Mouse (Mus musculus): ENCODE results near the gene Robo1. TPM values are rescaled to one million over a fixed set of nuclear protein-coding genes. Genes with fewer than 3 reads are reported as not detected.

Gene Robo1
- polyA plus RNA-seq, 1 experiment from 2014 or later = 100 TPM

- 21% methylated on average over 14 of the region's 14 CpGs for WGBS
- Histone ChIP-seq H3K9me3 (no peaks in the 10 kb centered on the region), H3K27me3 (no peaks in the 10 kb centered on the region), H3K9ac (replicated peaks) (no peak overlapping the region), H3K4me1 (peaks cover 40% of the 10 kb centered on the region), H3K36me3 (no peaks in the 10 kb centered on the region), H3K4me3 (no peak overlapping the region), H3K4me2 (replicated peaks) (peak overlapping the region; percentile 11; the same call in 1 of the 2 replicates), H3K27ac (replicated peaks) (peak overlapping the region; percentile 72)
- ATAC-seq (ENCODE audit: low FRiP score, low read depth) = peak; percentile 76; the same call in 1 of the 2 replicates
Observed at GRCm38 (mm10) chr16:72693446-72694274, 385.6 kb downstream of the Robo1 start.

GRCm38 (mm10) chr16:72694787-72695186, 386.7 kb downstream of the Robo1 start:
- H3K4me3 ChIP-seq = no peak overlapping the region
- no peaks in the 10 kb centered on the region for H3K9me3 ChIP-seq
- WGBS = 84% methylated on average over 5 of the region's 5 CpGs
- H3K4me1 ChIP-seq = peaks cover 50% of the 10 kb centered on the region
- H3K9ac ChIP-seq (replicated peaks) = no peak overlapping the region
- H3K4me2 ChIP-seq (replicated peaks) = no peak overlapping the region
- H3K27me3 ChIP-seq = no peaks in the 10 kb centered on the region
- H3K27ac ChIP-seq (replicated peaks) = no peak overlapping the region
- no peak for ATAC-seq (ENCODE audit: low FRiP score, low read depth)
- H3K36me3 ChIP-seq = no peaks in the 10 kb centered on the region

- H3K4me1 ChIP-seq = peaks cover 41% of the 10 kb centered on the region
- no peaks in the 10 kb centered on the region for H3K9me3 ChIP-seq
- H3K27me3 ChIP-seq = no peaks in the 10 kb centered on the region
Observed at GRCm38 (mm10) chr16:72699238-72700006, 391.3 kb downstream of the Robo1 start.

GRCm38 (mm10) chr16:72700297-72700696, 392.2 kb downstream of the Robo1 start:
- Histone ChIP-seq H3K4me1 (peaks cover 42% of the 10 kb centered on the region), H3K9me3 (no peaks in the 10 kb centered on the region), H3K27me3 (no peaks in the 10 kb centered on the region), H3K4me3 (no peak overlapping the region), H3K4me2 (replicated peaks) (no peak overlapping the region), H3K36me3 (no peaks in the 10 kb centered on the region), H3K27ac (replicated peaks) (no peak overlapping the region), H3K9ac (replicated peaks) (no peak overlapping the region)
- ATAC-seq (ENCODE audit: low FRiP score, low read depth) = no peak
- WGBS = 67% methylated on average over 11 of the region's 11 CpGs

More at GRCm38 (mm10) chr16:72699238-72700006, 391.3 kb downstream of the Robo1 start:
- Histone ChIP-seq H3K36me3 (no peaks in the 10 kb centered on the region), H3K27ac (replicated peaks) (peak overlapping the region; percentile 67), H3K4me2 (replicated peaks) (0 out of 2 replicates have a peak overlapping the region, but pooled peaks have one; percentile 12), H3K4me3 (no peak overlapping the region), H3K9ac (replicated peaks) (no peak overlapping the region)
- 22% methylated on average over 12 of the region's 12 CpGs for WGBS
- ATAC-seq (ENCODE audit: low FRiP score, low read depth) = peak; percentile 88

GRCm38 (mm10) chr16:72703486-72703885, 395.4 kb downstream of the Robo1 start:
- no peak overlapping the region for H3K4me3 ChIP-seq
- H3K4me1 ChIP-seq = peaks cover 39% of the 10 kb centered on the region
- WGBS = 69% methylated on average over 6 of the region's 6 CpGs
- ATAC-seq (ENCODE audit: low FRiP score, low read depth) = no peak
- H3K9ac ChIP-seq (replicated peaks) = no peak overlapping the region
- H3K27ac ChIP-seq (replicated peaks) = no peak overlapping the region
- H3K9me3 ChIP-seq = no peaks in the 10 kb centered on the region
- H3K36me3 ChIP-seq = no peaks in the 10 kb centered on the region
- no peaks in the 10 kb centered on the region for H3K27me3 ChIP-seq
- H3K4me2 ChIP-seq (replicated peaks) = no peak overlapping the region

- H3K4me1 ChIP-seq = peaks cover 19% of the 10 kb centered on the region
- no peak overlapping the region for H3K4me3 ChIP-seq
- no peaks in the 10 kb centered on the region for H3K27me3 ChIP-seq
- 73% methylated on average over 5 of the region's 5 CpGs for WGBS
- ATAC-seq (ENCODE audit: low FRiP score, low read depth) = no peak
- H3K4me2 ChIP-seq (replicated peaks) = no peak overlapping the region
- H3K36me3 ChIP-seq = no peaks in the 10 kb centered on the region
- no peak overlapping the region for H3K27ac ChIP-seq (replicated peaks)
- no peaks in the 10 kb centered on the region for H3K9me3 ChIP-seq
- H3K9ac ChIP-seq (replicated peaks) = no peak overlapping the region
Observed at GRCm38 (mm10) chr16:72705851-72706250, 397.7 kb downstream of the Robo1 start.

GRCm38 (mm10) chr16:72708526-72708925, 400.4 kb downstream of the Robo1 start:
- Histone ChIP-seq H3K27me3 (no peaks in the 10 kb centered on the region), H3K36me3 (peaks cover 4% of the 10 kb centered on the region; the same call in 1 of the 2 replicates), H3K9ac (replicated peaks) (no peak overlapping the region), H3K27ac (replicated peaks) (no peak overlapping the region), H3K4me1 (peaks cover 15% of the 10 kb centered on the region), H3K9me3 (no peaks in the 10 kb centered on the region), H3K4me2 (replicated peaks) (no peak overlapping the region), H3K4me3 (no peak overlapping the region)
- WGBS = 67% methylated on average over 2 of the region's 2 CpGs
- ATAC-seq (ENCODE audit: low FRiP score, low read depth) = no peak

GRCm38 (mm10) chr16:72717118-72717802, 409.2 kb downstream of the Robo1 start:
- no peaks in the 10 kb centered on the region for H3K36me3 ChIP-seq
- 83% methylated on average over 9 of the region's 9 CpGs for WGBS
- ATAC-seq (ENCODE audit: low FRiP score, low read depth) = no peak

GRCm38 (mm10) chr16:72719063-72719462, 411.0 kb downstream of the Robo1 start:
- Histone ChIP-seq H3K4me1 (no peaks in the 10 kb centered on the region), H3K4me3 (no peak overlapping the region), H3K9ac (replicated peaks) (no peak overlapping the region), H3K9me3 (no peaks in the 10 kb centered on the region), H3K27me3 (no peaks in the 10 kb centered on the region), H3K4me2 (replicated peaks) (no peak overlapping the region), H3K36me3 (no peaks in the 10 kb centered on the region), H3K27ac (replicated peaks) (no peak overlapping the region)
- no peak for ATAC-seq (ENCODE audit: low FRiP score, low read depth)
- 85% methylated on average over 4 of the region's 4 CpGs for whole genome bisulfite sequencing

More at GRCm38 (mm10) chr16:72717118-72717802, 409.2 kb downstream of the Robo1 start:
- Histone ChIP-seq H3K4me1 (no peaks in the 10 kb centered on the region), H3K9me3 (no peaks in the 10 kb centered on the region), H3K27me3 (no peaks in the 10 kb centered on the region), H3K9ac (replicated peaks) (no peak overlapping the region), H3K27ac (replicated peaks) (no peak overlapping the region), H3K4me2 (replicated peaks) (no peak overlapping the region), H3K4me3 (no peak overlapping the region)

- WGBS = 92% methylated on average over 4 of the region's 4 CpGs
- H3K4me2 ChIP-seq (replicated peaks) = no peak overlapping the region
- no peak for ATAC-seq (ENCODE audit: low FRiP score, low read depth)
- no peaks in the 10 kb centered on the region for H3K27me3 ChIP-seq
- no peaks in the 10 kb centered on the region for H3K36me3 ChIP-seq
- no peak overlapping the region for H3K27ac ChIP-seq (replicated peaks)
- H3K9me3 ChIP-seq = no peaks in the 10 kb centered on the region
- H3K9ac ChIP-seq (replicated peaks) = no peak overlapping the region
- no peaks in the 10 kb centered on the region for H3K4me1 ChIP-seq
- H3K4me3 ChIP-seq = no peak overlapping the region
Observed at GRCm38 (mm10) chr16:72720979-72721378, 412.9 kb downstream of the Robo1 start.

- no peak for ATAC-seq (ENCODE audit: low FRiP score, low read depth)
- Histone ChIP-seq H3K27ac (replicated peaks) (no peak overlapping the region), H3K9me3 (no peaks in the 10 kb centered on the region), H3K27me3 (no peaks in the 10 kb centered on the region), H3K4me2 (replicated peaks) (no peak overlapping the region), H3K4me1 (no peaks in the 10 kb centered on the region), H3K36me3 (no peaks in the 10 kb centered on the region), H3K9ac (replicated peaks) (no peak overlapping the region), H3K4me3 (no peak overlapping the region)
- WGBS = 85% methylated on average over 14 of the region's 14 CpGs
Observed at GRCm38 (mm10) chr16:72721713-72722481, 413.8 kb downstream of the Robo1 start.

Measured in midbrain, embryonic 12.5 days (tissue).